Mouse (Mus musculus) hindbrain, embryonic 16.5 days (tissue): ENCODE results near the gene Sh3bgrl3. TPM values are rescaled to one million over a fixed set of nuclear protein-coding genes. Genes with fewer than 3 reads are reported as not detected.

Source experiments
- ATAC-seq: fragments of 200-750 bp; cut with Nextera tagmentation; 2 replicates; pipeline ENCODE4 v1.8.0; 2017; ENCODE audit warnings: moderate TSS enrichment, moderate library complexity
- H3K27ac ChIP-seq: fragments of 300-500 bp; sonication (generic); 2 replicates; pipeline ENCODE4 v1.5.1; 2014; ENCODE audit warnings: low read depth, mild to moderate bottlenecking, control low read depth, low read length, moderate library complexity
- H3K27me3 ChIP-seq: fragments of 300-500 bp; sonication (generic); replicated peaks from 2 replicates; pipeline ENCODE4 v1.6.1; 2014; ENCODE audit warnings: low read length; ENCODE audit not compliant: control insufficient read depth, insufficient read depth
- H3K36me3 ChIP-seq: fragments of 300-500 bp; sonication (generic); 2 replicates; pipeline ENCODE4 v1.6.1; 2014; ENCODE audit warnings: mild to moderate bottlenecking, low read length, moderate library complexity, mixed read lengths; ENCODE audit not compliant: control insufficient read depth, insufficient read depth
- H3K4me1 ChIP-seq: fragments of 300-500 bp; sonication (generic); 2 replicates; pipeline ENCODE4 v1.6.1; 2014; ENCODE audit warnings: low read depth, low read length; ENCODE audit not compliant: control insufficient read depth, insufficient read depth
- H3K4me2 ChIP-seq: fragments of 300-500 bp; sonication (generic); 2 replicates; pipeline ENCODE4 v1.6.1; 2014; ENCODE audit warnings: mild to moderate bottlenecking, low read length, control low read depth, moderate library complexity
- H3K4me3 ChIP-seq: fragments of 300-500 bp; sonication (generic); 2 replicates; pipeline ENCODE4 v1.5.1; 2014; ENCODE audit warnings: mild to moderate bottlenecking, low read length, control low read depth, moderate library complexity
- H3K9ac ChIP-seq: fragments of 300-500 bp; sonication (generic); 2 replicates; pipeline ENCODE4 v1.6.1; 2014; ENCODE audit warnings: low read depth, mild to moderate bottlenecking, control low read depth, low read length, moderate library complexity
- H3K9me3 ChIP-seq: fragments of 300-500 bp; sonication (generic); 2 replicates; pipeline ENCODE4 v1.6.1; 2014; ENCODE audit warnings: mild to moderate bottlenecking, low read length, moderate library complexity; ENCODE audit not compliant: control insufficient read depth
- WGBS: fragments of 180-500 bp; shearing (Covaris S2); extraction: QIAGEN DNeasy Blood & Tissue Kit; methylation state at CpG from one replicate; pipeline ENCODE4 v1.1.7; 2014; 5-methylcytosine and 5-hydroxymethylcytosine counted together
- polyA plus RNA-seq: library from polyadenylated mRNA; unstranded; fragments of >200 nt; fragmentation: Nextera tagmentation; extraction: Ambion mirVana; gene quantifications from 2 replicates; pipeline ENCODE4 v1.2.1, GENCODE M21; 2015

Gene Sh3bgrl3
- polyA plus RNA-seq, 1 experiment from 2014 or later = 509 TPM

DNA sequence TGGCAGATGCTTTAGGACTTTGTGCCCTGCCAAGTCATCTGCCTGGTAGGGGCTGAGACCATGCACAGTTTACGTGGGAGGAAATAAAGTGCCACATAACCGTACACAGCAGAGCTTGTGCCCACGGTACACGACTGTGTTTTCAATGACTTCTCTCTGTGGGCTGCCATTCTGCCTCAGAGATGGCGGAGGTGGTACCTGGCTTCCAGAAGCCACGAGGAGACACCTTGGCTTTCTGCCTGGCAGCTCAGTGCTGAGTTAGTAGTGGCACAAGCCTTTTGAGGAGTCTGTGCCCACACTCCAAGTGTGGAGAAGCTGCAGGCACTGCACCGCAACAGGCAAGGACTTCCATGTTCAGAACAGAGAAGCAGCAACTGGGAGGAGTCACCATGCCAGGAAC, 20.9 kb downstream of the Sh3bgrl3 start:
- no peaks in the 10 kb centered on the region for H3K36me3 ChIP-seq
- H3K9ac ChIP-seq = no peak overlapping the region
- WGBS = 92% methylated on average over 7 of the region's 7 CpGs
- H3K9me3 ChIP-seq = no peaks in the 10 kb centered on the region
- no peak overlapping the region for H3K4me2 ChIP-seq
- no peak overlapping the region for H3K27ac ChIP-seq
- H3K4me1 ChIP-seq = no peaks in the 10 kb centered on the region
- no peaks in the 10 kb centered on the region for H3K27me3 ChIP-seq
- no peak overlapping the region for H3K4me3 ChIP-seq
- ATAC-seq = no peak

DNA sequence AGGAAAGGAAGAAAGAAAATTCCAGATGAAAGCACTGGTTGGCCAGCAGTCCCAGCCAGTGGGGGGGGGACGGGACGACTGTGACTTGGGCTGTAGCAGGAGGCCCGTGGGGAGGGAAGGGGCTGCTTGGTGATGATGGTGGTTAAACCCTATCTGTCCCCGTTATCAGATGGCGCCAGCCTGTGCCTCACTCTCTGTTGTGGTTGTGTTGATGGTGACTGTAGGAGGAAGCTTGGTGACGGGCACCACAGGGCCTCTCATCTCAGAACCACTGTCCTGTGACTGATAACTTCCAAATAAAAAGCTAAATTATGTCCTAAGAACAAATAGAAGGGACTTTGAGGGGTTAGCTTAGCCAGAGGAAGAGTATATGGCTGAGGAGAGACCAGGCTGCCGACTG, 22.5 kb downstream of the Sh3bgrl3 start:
- no peak overlapping the region for H3K4me3 ChIP-seq
- no peaks in the 10 kb centered on the region for H3K27me3 ChIP-seq
- no peaks in the 10 kb centered on the region for H3K4me1 ChIP-seq
- no peak overlapping the region for H3K27ac ChIP-seq
- ATAC-seq = no peak
- H3K9ac ChIP-seq = no peak overlapping the region
- no peaks in the 10 kb centered on the region for H3K9me3 ChIP-seq
- WGBS = 80% methylated on average over 7 of the region's 7 CpGs
- no peaks in the 10 kb centered on the region for H3K36me3 ChIP-seq
- H3K4me2 ChIP-seq = no peak overlapping the region

- Histone ChIP-seq H3K4me2 (peak overlapping the region; percentile 74), H3K4me3 (peak overlapping the region; percentile 80), H3K36me3 (no peaks in the 10 kb centered on the region), H3K27me3 (no peaks in the 10 kb centered on the region), H3K27ac (peak overlapping the region; percentile 55; the same call in 1 of the 2 replicates), H3K9ac (peak overlapping the region; percentile 70), H3K4me1 (no peaks in the 10 kb centered on the region), H3K9me3 (no peaks in the 10 kb centered on the region)
- 3% methylated on average over 21 of the region's 21 CpGs for WGBS
- ATAC-seq = peak; percentile 82
These were observed 25.9 kb downstream of the Sh3bgrl3 start for GRCm38 (mm10) chr4:134102742-134103119.

DNA sequence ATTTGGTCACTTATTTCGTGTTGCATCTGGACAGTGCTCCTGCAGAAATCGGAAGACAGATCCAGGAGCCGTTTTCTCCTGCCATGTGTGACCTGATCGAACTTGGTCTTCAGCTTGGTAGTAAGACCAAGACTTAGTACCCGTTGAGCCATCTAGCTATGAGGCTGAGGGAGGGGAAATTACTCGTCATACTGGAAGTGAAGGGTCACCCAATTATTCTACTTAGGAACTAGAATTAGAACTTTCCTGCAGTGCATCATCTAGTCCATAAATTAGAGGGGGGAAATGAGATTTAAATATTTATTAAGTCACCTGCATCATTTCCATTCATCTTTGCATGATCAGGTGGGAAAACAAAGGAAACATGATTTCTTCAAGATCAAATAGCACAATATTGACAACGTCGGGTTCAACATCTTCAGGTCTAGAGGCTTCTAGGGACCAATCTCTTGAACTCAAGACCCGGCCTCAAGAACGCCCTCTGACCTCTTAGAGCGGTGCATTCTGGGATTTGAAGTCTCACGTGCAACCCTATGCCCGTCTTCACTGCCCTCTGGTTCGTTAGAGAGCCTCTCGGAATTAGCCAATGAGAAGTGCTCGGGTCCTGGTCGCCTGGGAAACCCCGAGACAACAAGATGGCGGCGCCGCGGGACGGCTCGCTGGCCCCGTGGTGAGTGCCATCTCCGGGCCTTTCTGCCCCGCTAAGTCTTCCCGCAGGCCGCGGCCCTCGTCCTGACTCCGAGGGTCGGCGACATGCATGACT, 26.4 kb downstream of the Sh3bgrl3 start, which contains the start of gene Ubxn11:
Ubxn11 (plus strand) TSS at position 592 of the 763 bp plus-strand sequence.
- peak; percentile 98 for ATAC-seq
- peak within 1 kb of the TSS; percentile 55; the same call in 1 of the 2 replicates for H3K27ac ChIP-seq

GRCm38 (mm10) chr4:134100245-134100644, 28.3 kb downstream of the Sh3bgrl3 start:
- 78% methylated on average over 4 of the region's 4 CpGs for WGBS
- Histone ChIP-seq H3K4me1 (no peaks in the 10 kb centered on the region), H3K36me3 (no peaks in the 10 kb centered on the region), H3K27me3 (no peaks in the 10 kb centered on the region), H3K27ac (no peak overlapping the region), H3K4me3 (no peak overlapping the region), H3K9ac (no peak overlapping the region), H3K4me2 (no peak overlapping the region), H3K9me3 (no peaks in the 10 kb centered on the region)
- no peak for ATAC-seq

More for the DNA sequence above, 26.4 kb downstream of the Sh3bgrl3 start, which contains the start of gene Ubxn11:
- Histone ChIP-seq H3K4me1 (no peaks in the 10 kb centered on the region), H3K36me3 (no peaks in the 10 kb centered on the region), H3K27me3 (no peaks in the 10 kb centered on the region), H3K4me2 (peak within 1 kb of the TSS; percentile 74), H3K4me3 (peak within 1 kb of the TSS; percentile 80), H3K9ac (peak within 1 kb of the TSS; percentile 70), H3K9me3 (no peaks in the 10 kb centered on the region)
- 18% methylated on average over 34 of the region's 34 CpGs for WGBS

GRCm38 (mm10) chr4:134098628-134099027, 30.0 kb downstream of the Sh3bgrl3 start:
- no peak overlapping the region for H3K4me2 ChIP-seq
- no peaks in the 10 kb centered on the region for H3K9me3 ChIP-seq
- H3K27me3 ChIP-seq = no peaks in the 10 kb centered on the region
- 78% methylated on average over 8 of the region's 8 CpGs for WGBS
- no peak overlapping the region for H3K9ac ChIP-seq
- no peak overlapping the region for H3K4me3 ChIP-seq
- no peak overlapping the region for H3K27ac ChIP-seq
- no peaks in the 10 kb centered on the region for H3K4me1 ChIP-seq
- ATAC-seq = no peak
- H3K36me3 ChIP-seq = no peaks in the 10 kb centered on the region

DNA sequence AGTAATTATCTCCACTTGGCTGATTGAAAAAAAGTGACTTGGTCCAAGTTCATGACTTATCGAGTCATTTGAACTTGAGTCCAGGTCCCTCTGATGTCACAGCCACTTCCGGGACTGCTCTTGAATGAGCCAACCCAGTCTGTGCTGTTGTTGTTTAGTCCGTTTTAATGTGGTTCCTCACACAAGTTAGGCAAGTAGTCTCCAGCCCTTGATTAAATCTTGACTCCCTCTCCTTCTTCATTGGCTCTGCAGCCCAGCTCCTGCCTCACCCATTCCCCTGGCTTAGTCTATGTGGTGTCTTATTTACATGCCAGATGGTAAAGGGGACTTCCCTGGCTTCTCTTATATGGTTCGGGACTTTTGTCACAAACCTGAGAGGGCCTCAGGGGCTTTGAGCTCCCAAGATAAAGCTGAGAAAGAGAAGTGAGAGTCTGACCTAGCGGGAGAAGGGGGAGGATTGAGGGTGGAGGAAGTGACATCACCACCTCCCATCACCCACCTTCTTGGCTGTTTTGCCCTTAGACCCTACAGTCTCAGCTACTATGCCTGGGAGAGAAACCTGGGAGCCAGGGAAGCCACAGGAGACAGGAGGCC, 31.5 kb downstream of the Sh3bgrl3 start:
- no peaks in the 10 kb centered on the region for H3K9me3 ChIP-seq
- H3K4me3 ChIP-seq = no peak overlapping the region
- WGBS = 83% methylated on average over 5 of the region's 5 CpGs
- H3K27ac ChIP-seq = no peak overlapping the region
- H3K36me3 ChIP-seq = no peaks in the 10 kb centered on the region
- no peaks in the 10 kb centered on the region for H3K27me3 ChIP-seq
- ATAC-seq = no peak
- no peak overlapping the region for H3K9ac ChIP-seq
- H3K4me2 ChIP-seq = no peak overlapping the region
- H3K4me1 ChIP-seq = no peaks in the 10 kb centered on the region

- Histone ChIP-seq H3K36me3 (no peaks in the 10 kb centered on the region), H3K27ac (no peak overlapping the region), H3K4me1 (no peaks in the 10 kb centered on the region), H3K4me2 (no peak overlapping the region), H3K27me3 (no peaks in the 10 kb centered on the region), H3K9ac (no peak overlapping the region), H3K4me3 (no peak overlapping the region), H3K9me3 (no peaks in the 10 kb centered on the region)
- 82% methylated on average over 3 of the region's 3 CpGs for WGBS
- ATAC-seq = no peak
These were observed 32.5 kb downstream of the Sh3bgrl3 start for GRCm38 (mm10) chr4:134096120-134096519.

- WGBS = 55% methylated on average over 3 of the region's 3 CpGs
These were observed 33.6 kb downstream of the Sh3bgrl3 start, which contains the start of gene Cd52 for GRCm38 (mm10) chr4:134094923-134095547. Cd52 (minus strand) TSS chr4:134095082.

More at GRCm38 (mm10) chr4:134094923-134095547, 33.6 kb downstream of the Sh3bgrl3 start, which contains the start of gene Cd52:
- H3K36me3 ChIP-seq = no peaks in the 10 kb centered on the region
- H3K9me3 ChIP-seq = no peaks in the 10 kb centered on the region
- H3K4me3 ChIP-seq = no peak within 1 kb of the TSS
- H3K4me2 ChIP-seq = no peak within 1 kb of the TSS
- H3K4me1 ChIP-seq = no peaks in the 10 kb centered on the region
- no peak within 1 kb of the TSS for H3K27ac ChIP-seq
- no peak within 1 kb of the TSS for H3K9ac ChIP-seq
- ATAC-seq = no peak
- H3K27me3 ChIP-seq = no peaks in the 10 kb centered on the region
